Mouse (Mus musculus) heart, postnatal 25 days (tissue): Measurements from ENCODE around the gene Hspb11. TPM values are rescaled to one million over a fixed set of nuclear protein-coding genes. Genes with fewer than 3 reads are reported as not detected.

Experiments
- DNase-seq: peaks from one replicate; pipeline ENCODE4 v3.0.0; 2022; ENCODE audit warnings: low spot score
- intact Hi-C: fragments of 180-260 bp; cut with DNase I; formaldehyde crosslinking; loops from one replicate; pipeline ENCODE4 v1.15.1; 2025
- total RNA-seq, 2 experiments: library from RNA; stranded (reverse); gene quantifications; 2 replicates each; pipeline ENCODE4 v1.2.3; 2021

Gene Hspb11
- total RNA-seq, result 10 to 100 TPM; 10.5 to 13.0 TPM

DNA sequence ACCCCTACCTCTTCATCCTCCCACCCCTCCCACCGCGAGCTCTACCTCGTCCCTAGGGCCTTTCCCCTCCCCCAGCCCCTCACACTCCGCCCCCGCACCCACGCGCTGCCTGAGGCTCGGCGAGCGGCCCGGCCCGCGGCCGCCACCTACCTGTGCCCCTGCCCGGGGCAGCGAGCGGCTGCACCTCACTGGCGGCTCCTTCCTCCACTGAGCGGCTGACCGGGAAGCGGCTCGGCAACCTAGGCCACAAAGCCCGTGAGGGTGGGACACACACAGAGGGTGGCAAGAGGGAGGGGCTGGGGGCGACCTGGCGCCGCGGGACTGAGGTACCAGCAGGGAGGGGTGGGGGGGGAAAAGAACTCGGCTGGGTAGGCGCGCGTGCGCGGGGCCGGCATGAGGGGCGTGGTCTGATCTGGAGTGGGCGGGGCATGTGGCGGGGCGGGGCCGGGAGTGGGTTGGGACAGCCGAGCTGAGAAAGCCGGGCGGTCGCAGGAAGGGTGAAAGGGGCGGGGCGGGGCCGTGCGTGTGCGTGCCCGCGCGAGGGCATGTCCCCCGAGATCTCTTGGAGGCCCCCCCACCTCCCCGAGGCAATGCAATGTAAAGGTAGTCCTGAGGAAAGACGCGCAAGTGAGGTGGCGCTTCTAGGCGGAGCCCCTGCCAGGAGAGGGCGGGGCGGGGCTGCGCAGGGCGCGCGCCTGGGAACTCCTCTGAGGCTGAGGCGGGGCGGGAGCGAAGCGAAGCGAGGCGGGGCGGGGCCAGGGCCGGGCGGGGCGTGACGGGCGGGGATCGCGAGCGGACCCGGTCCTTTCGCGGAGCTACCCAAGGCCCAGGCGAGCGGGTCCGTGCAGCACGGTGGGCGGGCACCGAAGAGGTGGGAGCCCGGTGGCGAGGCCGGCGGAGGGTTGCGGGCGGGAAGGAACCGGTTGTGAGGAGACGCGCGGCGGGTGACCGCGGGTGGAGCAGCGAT is at the start of gene Hspb11, which contains the start of gene Lrrc42:
TSS of gene Hspb11 (plus strand) at position 469 of the 967 bp plus-strand sequence.
TSS of gene Lrrc42 (minus strand) at position 408 of the 967 bp plus-strand sequence.
- peak; percentile 85 for DNase-seq
- intact Hi-C loops, result loop anchor here (2.0 to 5.0 kb wide), 3 partner anchors 61 to 114 kb away; partner anchors contain the start of genes Ndc1, Tceanc2, Tmem59 and Yipf1

- intact Hi-C loops, result no loop called here
Observed at GRCm38 (mm10) chr4:107207016-107207415, 46.4 kb upstream of the Hspb11 start.

GRCm38 (mm10) chr4:107208880-107209279 is 44.5 kb upstream of the Hspb11 start, which contains the start of gene Ldlrad1:
Gene Ldlrad1 (plus strand): TSS chr4:107209180.
- intact Hi-C loops, result no loop called here
- DNase-seq, result no peak

More at GRCm38 (mm10) chr4:107207016-107207415, 46.4 kb upstream of the Hspb11 start:
- DNase-seq, result no peak

DNA sequence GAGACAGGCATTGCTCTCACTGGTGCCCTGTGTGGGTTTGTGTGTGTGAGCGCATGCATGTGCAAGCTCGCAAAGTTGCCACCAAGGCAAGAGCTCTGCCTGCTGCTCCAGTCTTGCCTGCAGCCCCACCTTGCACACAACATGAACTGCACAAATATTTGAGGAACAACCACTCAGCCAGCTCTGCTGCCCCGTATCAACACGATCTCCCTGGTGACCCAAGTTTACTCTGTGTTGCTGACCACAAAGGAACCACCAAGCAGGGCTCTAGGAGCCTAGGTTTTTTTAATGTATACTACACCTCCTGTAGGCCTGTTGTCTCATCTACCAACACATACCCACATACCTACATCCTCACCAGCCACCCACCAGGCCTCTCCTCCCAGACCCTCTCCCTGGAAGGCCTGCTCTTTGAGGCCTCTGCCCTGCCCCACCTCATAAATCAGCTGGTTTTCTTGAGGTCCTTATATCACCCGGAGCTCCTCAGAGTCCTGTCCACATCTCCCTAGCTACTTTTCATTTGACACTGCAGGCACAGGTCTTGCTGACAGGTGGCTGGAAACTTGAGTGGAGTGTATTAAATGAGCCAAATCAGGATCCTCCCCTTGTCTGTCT is 42.8 kb upstream of the Hspb11 start:
- no peak for DNase-seq
- intact Hi-C loops, result no loop called here

DNA sequence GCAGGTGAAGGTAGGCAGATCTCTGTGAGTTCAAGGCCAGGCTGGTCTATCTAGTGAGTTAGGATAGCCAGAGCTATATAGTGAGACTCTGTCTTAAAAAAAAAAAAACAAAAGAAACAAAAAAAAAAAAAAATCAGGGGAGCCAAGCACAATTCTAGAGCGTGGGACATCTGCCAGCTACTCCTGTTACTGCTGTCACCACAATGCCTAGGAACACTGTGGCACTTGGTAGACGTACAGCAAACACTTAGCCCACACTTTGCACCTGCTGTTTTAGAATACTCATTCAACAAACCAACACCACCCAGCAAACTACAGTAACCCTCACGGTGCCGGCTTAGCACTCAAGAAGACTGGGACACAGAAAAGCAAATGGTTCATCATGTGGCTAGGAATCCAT is 41.9 kb upstream of the Hspb11 start:
- intact Hi-C loops, result no loop called here
- DNase-seq, result no peak

DNA sequence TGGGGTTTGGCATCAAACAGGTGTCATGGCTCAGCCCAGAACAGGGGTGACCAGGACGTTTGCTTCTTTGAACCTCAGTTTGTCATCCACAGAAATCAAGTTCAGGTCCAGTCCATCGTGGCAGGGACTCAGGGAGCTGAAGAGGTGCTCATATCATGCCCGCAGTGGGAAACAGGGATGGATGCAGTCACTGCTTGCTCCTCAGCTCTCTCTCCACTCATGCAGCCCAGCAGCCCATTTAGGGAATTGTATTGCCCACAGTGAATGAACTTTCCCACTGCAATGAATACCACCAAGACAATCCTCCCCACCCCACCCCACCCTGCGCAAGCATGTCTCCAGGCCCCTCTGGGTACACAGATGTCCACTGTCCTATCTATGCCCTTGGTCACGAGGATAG is 41.5 kb upstream of the Hspb11 start:
- intact Hi-C loops, result no loop called here
- no peak for DNase-seq

DNA sequence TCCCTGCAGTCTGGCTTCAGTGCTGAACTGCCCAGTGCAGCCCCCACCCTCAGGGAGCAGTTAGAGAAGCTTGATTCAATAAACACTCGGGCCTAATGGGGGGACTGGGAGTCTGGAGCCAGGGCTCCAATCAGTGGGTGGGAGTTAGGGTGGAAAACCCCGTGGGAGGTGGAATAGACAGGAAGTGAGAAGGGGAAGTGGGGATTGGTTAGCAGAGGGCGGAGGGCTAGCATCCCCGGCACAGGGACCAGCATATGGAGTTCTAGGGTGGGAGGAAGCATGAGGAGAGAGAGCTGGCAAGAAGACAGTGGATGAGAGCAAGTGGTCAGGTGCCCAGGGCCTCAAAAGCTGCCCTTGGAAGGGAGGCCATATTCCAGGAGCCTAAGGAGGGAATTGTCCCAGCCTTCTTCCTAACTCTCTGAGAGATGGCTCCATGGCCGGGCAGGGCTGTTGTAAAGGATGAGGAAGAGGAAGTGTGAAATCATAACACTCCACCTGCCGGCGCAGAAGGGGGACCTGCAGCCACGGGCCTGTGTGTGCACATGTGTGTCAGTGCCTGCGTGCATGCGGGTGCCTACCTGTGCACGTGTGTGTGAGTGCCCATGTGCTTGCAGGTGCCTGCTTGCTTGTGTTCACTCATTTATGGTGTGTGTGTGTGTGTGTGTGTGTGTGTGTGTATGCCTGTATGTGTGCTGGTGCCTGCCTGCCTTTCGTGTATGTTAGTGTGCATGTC is 39.9 kb upstream of the Hspb11 start:
- no peak for DNase-seq
- intact Hi-C loops, result no loop called here

GRCm38 (mm10) chr4:107217574-107217973 is 35.8 kb upstream of the Hspb11 start:
- intact Hi-C loops, result no loop called here
- DNase-seq, result no peak

GRCm38 (mm10) chr4:107221524-107221923 is 31.9 kb upstream of the Hspb11 start:
- DNase-seq, result no peak
- intact Hi-C loops, result no loop called here

- DNase-seq, result peak; percentile 65
Observed at GRCm38 (mm10) chr4:107223225-107224204, 29.9 kb upstream of the Hspb11 start.

GRCm38 (mm10) chr4:107226313-107226712 is 27.1 kb upstream of the Hspb11 start:
- intact Hi-C loops, result no loop called here
- DNase-seq, result no peak

More at GRCm38 (mm10) chr4:107223225-107224204, 29.9 kb upstream of the Hspb11 start:
- intact Hi-C loops, result no loop called here

DNA sequence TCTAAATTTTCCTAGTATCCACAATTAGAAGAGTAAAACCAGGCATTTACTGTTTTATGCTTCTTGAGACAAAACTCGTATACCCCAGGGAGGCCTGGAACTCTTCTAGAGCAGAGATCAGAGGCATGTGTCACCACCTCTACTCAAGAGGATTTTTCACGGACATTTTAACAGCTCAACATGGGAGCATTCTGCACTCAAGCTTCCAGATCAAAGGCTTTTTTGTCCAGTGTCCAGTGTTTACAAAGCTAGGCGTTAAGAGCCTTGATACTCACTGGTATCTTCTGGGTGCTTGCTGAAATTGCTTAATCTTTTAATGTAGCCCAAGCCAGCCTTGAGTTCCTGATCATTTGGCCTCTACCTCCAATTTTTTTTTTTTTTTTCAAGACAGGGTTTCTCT is 21.2 kb upstream of the Hspb11 start:
- no peak for DNase-seq
- intact Hi-C loops, result no loop called here

DNA sequence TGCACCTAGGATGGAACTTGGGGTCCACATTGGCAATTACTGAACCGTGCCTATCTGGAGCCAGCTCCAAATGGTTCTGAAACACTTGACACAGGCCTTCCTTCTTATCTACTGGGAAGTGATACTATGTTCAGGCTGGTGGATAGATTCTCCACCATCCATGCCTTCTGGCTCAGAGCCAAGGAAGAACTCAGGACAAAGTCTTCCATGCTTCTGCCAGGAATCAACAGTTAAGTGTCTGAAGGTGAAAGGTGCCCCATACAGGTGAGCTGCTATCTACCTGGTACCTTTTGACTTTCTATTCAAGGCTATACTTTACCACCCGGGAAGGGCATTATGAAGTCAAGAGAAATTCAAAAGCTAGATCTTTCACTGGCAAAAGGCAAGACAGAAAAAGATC is 15.1 kb upstream of the Hspb11 start:
- no peak for DNase-seq
- intact Hi-C loops, result no loop called here

GRCm38 (mm10) chr4:107240196-107240595 is 13.2 kb upstream of the Hspb11 start:
- intact Hi-C loops, result no loop called here

DNA sequence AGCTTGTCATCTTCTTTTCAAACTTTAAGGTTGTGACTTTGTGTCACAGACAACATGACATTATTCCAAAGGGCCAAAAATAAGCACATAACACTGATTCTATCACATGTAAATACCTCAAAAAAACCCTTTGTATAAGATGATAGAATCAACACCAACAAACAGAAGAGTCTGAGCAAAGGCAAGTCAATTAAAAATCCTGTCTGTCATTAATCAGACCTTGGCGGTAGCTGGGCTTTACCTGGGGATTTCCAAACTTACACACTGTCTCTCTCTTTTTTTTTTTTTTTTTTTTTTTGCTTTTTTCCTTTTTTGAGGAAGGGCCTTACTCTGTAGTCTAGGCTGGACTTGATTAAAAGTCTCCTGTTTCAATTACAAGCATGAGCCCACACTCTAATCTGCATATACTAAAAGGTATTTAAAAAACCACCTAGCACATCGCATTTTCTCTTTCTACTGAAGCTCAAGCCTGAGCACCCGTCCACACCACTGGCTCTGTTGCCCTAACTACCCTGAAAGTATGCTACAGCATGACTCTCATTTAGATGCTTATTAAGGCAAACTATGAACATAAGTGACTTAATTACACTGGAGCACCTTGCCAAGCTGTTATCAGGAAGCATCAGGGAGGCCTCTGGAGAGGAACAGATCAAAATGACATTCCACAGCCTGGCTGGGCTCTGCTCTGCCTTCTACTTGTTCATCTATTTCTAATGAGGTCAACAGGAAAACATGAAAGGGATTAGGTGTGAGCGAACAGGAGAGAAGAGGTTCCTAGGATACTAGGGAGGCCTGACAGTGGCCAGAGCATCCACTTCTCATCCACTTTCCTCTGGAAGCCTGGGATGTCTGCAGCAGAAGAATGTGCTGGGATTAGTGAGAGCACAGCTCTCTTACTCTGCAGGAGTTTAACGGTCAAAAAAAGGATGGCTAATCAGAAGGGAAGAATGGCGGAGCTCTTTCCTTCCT is 9.7 kb upstream of the Hspb11 start:
- no peak for DNase-seq
- intact Hi-C loops, result no loop called here

More at GRCm38 (mm10) chr4:107240196-107240595, 13.2 kb upstream of the Hspb11 start:
- DNase-seq, result no peak

DNA sequence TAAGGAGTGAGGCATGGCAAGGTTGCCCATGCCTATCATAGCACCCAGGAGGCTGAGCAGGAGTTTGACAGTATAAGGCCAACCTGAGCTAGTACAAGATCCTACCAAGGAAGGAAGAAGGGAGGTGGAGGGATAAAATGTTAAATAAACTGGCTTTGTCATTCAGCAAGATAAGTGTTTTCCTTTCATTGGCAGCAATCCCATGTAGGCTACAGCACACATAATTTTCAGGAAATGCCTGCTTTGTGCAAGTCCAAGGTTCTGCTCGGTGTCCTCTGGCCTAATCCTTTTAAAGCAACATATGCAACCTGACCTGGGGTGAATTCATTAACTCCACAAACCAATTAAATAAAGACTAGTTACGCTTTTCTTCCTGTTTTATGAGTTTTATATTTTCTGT is 8.0 kb upstream of the Hspb11 start:
- no peak for DNase-seq
- intact Hi-C loops, result no loop called here

DNA sequence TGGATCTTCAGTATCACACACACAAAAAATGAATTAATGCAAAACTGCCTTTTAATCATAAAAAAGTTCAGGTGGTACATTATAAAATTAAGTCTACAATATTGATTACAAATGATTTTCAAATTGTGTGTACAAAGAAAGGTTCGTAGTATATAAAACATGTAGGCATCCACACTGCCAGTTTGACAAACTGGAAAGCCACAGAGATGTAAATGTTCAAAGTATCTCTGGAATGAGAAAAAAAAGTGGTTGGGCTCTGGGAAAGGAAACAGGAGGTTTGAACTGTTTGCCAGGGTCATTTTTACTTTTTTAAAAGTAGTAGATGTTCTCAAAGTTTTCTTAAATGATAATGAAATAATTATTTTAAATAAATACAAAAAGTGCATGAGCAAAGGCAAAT is 7.4 kb upstream of the Hspb11 start:
- no peak for DNase-seq
- intact Hi-C loops, result no loop called here

GRCm38 (mm10) chr4:107247110-107247509 is 6.3 kb upstream of the Hspb11 start:
- intact Hi-C loops, result no loop called here
- no peak for DNase-seq
